Mouse (Mus musculus) layer of hippocampus, postnatal 25 days (tissue): ENCODE measurements around the gene Ralgps1. TPM values are rescaled to one million over a fixed set of nuclear protein-coding genes. Genes with fewer than 3 reads are reported as not detected.

ENCODE experiments used
- DNase-seq, 2 experiments: peaks; one replicate each; pipeline ENCODE4 v3.0.0; 2022; ENCODE audit warnings: mixed read lengths in 2 of 2, low spot score in 1 of 2; ENCODE audit errors: extremely low spot score in 1 of 2
- total RNA-seq, 2 experiments: library from RNA; stranded (reverse); gene quantifications; 2 replicates each; pipeline ENCODE4 v1.2.3; 2021

Gene Ralgps1
- total RNA-seq, 2 experiments from 2014 or later, result 53.9 to 63.2 TPM

DNA sequence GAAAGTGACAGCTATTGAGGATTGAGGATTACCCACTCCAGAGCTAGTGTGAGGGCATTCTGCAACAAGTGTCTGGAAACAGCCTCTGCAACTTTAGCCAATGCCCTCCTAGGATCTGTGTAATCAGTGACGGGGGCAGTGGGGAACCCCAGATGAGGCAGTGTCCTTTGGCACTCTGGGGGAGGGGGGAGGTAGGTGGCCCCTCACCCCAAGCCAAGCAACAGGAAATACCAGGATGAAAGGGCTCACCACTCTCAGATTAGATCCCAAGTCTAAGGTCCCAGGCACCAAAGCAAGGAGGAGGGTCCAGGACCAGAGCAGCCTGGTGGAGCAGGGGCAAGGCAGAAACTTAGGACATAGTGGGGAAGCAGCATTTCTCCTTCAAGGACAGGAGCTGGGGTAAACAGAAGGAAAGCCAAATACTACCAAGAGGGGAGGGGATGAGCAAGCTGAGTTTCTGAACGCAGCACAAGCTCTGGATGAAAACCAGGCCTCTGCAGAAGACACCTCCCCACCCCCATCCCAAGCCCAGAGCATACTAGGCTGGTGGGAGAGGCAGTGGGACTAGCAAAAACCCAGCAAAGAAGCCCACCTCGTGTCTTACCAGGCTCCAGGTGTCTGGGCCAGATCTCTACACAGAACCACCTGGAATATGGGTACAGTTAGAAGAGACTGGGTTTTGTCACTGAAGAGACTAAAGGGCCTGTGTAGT, 121.2 kb downstream of the Ralgps1 start:
- DNase-seq, result no peak

DNA sequence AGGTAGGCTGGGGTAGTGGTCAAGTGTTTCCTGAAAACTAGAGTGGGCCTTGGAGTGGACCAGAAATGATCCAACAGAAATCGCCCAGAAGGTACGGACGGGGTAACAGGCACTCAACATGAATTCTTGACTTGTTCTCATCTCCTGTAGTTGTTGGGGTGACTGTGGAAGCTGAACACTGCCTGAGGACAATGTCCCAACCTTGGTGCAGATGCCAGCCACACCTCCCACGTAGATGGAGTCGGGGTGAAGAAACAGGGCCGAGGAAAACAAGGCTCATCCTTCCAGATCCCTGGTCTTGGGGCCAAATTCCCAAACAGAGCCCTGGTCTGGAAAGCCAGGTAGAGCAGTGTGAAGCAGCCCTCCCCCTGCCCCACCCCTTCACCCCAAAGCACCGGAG, 122.7 kb downstream of the Ralgps1 start:
- no peak for DNase-seq

DNA sequence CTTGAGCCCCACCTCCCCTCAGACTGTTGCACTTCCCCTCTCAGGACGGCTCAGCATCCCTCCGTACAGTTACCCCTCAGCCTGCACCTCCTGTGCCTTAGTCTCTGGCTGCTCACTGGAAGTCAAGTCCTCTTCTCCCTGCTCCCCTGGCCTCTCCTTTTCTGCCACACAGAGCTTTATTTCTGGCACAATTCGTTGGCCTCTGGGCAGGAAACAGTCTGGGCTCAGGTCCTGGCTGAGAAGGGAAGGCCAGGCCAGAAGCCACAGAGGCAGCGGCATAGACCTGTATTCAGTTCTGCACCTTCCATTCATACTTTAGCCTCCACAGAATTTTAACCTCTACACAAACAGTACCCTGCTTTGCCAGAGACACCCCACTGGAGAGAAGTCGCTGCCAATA, 124.4 kb downstream of the Ralgps1 start:
- DNase-seq, result no peak

DNA sequence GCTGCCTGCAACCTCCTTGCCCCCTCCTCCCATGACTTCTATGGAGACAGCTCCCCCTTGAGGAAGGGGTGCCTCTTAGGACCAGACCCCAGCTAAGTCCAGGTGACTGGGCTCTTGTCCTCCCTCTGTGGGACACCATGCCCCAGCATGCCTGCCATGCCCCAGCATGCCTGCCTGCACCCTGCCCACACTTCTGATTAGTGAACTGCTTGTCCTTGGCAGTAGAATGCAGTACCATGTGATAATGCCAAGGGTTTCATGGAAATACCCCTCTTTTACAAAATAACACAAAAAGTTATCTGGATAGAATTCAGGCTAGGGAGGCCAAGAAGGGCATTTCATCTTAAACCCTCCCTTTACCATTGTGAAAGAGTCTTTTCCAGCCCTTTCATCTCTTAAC, 125.9 kb downstream of the Ralgps1 start:
- DNase-seq, result no peak

DNA sequence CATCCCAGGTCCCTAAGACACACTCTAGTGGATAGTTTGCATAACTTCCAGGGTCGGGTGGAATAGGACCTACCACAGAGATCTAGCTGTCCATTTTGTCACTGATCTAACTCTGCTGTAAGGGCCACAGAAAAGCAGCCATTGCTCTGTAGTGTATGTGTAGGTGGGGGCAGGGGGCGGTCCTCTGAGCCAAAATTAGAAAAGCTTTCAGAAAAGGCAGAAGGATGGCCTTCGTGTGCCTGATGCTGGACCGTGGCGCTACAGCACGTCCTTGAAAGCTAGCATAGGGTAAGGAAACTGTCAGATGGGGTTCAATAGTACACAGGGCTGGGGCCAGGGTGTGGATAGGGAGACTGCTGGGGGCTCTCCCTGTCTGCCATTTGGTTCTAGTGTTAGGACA, 126.4 kb downstream of the Ralgps1 start:
- DNase-seq, result no peak

DNA sequence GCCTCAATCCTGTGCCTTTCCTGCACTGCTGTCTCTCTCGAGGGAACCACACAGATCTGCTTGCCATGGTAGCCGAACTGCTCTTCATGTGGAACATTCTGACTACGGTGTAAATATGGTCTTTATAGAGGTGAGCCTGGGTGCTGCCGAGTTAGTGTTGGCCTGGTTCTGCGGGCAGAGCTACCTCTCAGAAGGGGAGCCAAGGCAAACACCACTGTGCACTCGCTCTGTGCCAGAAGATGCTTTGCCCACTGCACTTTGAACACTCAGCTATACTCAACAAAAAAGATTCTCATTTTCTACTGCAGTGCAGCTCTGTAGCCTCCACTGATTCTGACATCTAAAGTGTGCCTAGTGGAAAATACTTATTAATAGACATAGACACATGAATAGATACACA, 133.7 kb downstream of the Ralgps1 start:
- no peak for DNase-seq

DNA sequence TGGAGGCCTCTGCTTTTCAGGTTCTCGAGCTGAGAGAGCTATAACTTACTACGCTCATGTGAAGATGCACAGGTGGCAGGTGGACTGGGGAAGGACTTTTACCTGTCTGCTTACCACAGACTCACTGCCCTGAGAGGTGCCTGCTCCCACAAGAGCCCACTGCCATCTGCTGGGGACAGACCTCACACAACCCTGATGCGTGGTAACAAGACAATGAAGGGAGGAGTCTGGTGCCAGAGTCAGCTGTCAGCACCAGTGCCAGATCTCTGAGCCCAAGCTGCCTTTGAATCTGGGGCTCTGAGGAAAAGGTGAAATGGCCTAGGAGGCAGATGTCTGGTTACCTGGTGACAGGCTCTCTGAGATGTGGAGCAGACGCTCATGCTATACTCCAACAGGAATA, 136.4 kb downstream of the Ralgps1 start:
- no peak for DNase-seq

DNA sequence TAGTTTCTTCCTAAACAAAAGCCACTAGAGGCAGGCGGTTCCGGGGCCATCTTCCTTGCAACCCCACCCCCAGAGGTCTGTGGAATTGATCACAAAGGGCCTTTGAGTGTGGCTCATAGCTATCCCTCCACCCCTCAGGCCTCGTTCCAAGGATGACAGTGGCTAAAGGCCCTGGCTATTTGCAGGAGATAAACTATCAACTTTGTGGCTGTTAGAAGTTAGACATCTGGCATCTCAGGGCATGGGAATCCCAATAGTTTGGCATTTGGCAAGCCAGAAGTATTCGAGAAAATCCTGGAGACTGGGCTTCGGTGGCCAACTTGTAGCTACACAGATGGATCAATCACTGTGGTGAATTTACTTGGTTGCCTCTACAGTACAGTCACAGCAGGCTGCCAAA, 137.4 kb downstream of the Ralgps1 start:
- no peak for DNase-seq

DNA sequence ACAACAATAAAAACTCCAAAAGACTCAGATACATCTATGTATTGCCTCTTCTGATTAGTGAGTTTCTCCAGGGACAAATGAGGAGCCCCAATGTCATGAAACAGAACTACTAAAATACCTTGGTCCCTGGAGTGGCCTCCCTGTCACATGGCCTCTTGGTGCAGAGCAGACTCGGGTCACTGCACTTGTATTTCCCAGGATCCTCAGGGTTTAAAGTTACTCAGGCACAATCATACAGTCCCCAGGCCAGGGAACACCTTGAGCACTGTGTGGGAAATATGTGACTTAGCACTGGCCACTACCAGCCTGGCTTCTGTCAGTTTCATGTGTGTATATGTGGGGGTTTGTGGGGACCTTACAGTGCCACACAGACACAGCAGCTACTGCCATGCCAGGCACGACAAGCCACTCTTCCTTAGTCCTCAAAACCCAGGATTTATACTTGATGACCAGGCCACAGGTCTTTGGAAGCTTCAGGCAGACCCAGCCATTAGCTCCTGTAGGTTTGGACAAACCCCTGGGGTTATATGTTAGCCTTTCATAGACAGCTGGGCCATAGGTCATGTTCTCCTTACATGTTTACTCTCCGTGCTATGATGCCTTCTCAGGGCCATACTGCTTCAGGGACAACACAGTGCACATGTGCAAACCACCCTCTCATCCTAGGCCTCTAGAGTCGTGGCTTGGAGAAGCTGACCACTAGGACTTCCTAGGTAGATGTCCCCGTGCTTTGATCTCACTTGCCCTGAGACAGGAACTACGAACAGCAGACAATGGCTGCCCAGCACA, 138.3 kb downstream of the Ralgps1 start:
- no peak for DNase-seq

DNA sequence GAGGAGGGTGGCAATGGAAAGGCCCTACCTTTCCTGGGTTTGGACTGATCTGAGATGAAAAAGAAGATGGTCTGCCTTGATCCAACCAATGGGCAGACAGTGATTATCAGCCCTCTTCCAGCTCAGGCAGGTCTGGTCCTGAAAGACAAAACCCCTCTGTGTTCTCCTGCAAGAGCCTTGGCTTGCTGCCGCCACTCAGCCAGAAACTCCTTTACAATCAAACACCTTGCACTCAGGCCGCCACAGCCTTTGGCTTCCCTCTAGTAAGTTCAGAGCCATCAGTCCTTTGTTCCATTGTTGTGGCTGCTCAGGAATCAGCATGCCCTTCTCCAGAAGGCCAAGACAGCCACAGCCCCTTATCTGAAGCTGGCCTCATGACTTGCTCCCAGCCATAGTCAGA, 139.5 kb downstream of the Ralgps1 start:
- DNase-seq, result no peak

DNA sequence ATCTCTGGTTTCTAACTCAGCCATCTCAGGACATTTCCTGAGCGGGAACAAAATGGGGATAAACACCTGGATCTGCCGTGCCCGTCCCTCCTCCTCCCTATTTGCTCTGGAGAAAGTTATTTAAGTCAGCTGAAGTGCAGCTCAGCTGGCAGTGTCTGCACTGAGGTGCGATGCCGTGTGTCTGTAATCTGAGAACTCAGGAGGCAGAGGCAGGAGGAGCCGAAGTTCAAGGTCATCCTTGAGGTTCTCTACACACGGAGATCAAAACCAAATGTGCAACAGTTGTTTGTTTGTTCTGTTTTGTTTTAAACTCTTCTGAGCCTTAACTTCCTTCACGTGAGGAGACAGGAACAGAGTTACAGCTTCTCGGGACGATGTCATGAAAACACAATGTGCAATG, 140.6 kb downstream of the Ralgps1 start:
- no peak for DNase-seq

DNA sequence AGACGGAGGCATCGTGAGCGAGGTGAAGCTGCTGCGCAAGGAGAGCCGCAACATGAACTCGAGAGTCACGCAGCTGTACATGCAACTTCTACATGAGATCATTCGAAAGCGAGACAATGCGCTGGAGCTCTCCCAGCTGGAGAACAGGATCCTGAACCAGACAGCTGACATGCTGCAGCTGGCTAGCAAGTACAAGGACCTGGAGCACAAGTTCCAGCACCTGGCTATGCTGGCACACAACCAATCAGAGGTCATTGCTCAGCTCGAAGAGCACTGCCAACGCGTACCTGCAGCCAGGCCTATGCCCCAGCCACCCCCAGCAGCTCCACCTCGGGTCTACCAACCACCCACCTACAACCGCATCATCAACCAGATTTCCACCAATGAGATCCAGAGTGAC, 142.7 kb downstream of the Ralgps1 start:
- no peak for DNase-seq

DNA sequence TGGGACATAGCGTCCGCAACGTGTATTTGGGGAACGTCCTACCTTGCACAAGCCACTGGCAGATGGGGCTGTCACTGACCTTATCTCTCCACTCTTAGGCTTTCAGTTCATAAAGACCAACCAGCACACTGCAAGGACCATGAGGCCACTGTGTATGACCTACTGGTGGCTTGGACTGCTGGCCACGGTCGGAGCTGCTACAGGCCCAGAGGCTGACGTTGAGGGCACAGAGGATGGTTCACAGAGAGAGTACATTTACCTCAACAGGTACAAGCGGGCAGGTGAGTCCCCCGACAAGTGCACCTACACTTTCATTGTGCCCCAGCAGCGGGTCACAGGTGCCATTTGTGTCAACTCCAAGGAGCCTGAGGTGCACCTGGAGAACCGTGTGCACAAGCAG, 143.2 kb downstream of the Ralgps1 start:
- DNase-seq, result no peak

DNA sequence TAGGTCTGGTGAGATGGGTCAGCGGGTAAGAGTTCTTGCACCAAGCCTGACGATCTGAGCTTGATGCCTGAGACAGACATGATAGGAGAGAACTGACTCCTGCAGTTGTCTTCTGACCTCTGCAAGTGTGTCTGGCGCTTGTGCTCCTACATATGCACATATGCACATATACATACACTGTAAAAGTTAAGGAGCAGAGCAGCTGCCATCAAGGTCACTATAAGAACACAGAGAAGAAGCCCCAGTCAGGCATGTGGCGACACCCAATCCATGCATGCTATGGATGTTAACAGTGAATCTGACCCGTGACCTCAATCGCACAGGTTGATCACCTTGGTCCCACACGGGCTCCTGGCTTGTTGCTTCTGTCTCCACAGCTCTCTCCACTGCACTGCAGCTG, 145.4 kb downstream of the Ralgps1 start:
- no peak for DNase-seq

DNA sequence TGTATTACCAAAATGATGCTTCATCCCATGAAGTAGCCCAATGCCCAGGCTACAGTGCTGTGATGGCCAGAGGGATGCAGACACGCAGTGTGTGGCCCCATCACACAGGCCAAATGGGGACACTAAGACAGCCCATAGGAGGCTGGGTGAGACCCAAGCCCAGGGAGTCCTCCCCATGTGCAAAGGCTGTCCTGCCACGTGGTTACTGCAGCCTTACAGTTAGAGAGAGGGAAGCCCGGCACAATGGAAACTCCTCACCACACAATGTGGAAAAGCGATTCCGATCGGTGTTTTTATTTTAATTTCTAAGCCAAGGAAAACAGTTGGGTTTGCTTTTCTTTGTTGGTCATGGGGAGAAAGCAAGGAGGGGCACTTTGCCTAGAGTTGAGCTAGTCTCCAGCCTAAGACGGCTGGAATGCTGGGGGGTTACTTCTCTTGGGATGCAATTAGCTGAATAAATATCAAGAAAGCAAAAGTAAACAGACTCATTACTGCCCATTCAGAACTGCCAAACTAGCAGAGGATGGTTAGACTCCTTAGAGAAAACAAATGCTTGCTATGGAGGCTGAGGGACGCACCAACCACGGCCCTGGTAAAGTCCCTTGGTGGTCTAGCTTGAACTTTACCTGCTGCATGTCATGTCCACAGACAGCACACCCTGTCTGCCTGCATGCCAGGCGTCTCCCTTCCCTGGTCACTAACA, 147.5 kb downstream of the Ralgps1 start:
- DNase-seq, result no peak

DNA sequence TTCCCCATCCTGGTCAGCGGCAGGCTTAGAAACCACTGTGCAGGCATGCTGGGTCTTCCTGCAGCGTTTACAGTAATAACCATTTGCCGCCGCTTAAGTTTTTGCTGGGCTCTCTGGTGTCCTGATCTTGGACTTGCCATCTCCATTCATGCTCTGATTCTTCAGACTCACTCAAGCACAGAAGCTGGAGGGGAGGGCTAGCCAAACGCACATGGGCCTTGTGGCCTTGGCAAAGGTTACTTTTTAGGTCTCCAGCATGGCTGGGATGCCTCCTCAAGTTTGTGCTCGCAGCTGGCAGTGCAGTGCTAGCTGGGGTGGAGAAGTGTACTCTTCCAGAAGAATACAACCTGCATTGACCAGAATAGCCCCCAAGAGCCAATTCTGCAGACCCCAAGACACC, 148.8 kb downstream of the Ralgps1 start:
- no peak for DNase-seq

DNA sequence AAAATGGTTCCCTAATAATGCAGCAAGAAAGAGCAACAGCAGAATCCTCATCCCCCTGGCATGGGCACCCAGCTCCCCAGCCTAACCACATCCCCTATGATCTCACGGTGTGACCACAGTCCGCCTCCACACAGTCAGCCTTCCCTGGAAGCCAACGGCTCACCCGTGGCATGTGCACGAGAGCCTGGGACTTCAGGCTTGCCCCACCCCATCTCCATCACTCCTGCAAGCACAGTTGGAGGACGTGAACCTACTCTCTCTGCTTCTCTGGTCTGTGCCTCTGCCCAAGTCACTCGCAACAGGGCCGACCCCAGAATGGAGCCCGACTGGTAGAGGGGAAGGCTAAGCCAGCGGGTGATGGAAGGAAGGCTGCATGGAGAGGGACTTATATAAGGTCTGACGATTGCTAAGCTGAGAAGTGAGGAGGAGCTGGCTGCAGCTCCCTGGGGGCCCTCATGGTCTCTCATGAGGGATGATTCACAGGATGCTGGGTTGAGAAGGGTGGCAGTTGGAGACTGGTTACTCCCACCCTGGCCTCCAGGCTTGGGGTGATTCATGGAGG, 149.9 kb downstream of the Ralgps1 start:
- no peak for DNase-seq

DNA sequence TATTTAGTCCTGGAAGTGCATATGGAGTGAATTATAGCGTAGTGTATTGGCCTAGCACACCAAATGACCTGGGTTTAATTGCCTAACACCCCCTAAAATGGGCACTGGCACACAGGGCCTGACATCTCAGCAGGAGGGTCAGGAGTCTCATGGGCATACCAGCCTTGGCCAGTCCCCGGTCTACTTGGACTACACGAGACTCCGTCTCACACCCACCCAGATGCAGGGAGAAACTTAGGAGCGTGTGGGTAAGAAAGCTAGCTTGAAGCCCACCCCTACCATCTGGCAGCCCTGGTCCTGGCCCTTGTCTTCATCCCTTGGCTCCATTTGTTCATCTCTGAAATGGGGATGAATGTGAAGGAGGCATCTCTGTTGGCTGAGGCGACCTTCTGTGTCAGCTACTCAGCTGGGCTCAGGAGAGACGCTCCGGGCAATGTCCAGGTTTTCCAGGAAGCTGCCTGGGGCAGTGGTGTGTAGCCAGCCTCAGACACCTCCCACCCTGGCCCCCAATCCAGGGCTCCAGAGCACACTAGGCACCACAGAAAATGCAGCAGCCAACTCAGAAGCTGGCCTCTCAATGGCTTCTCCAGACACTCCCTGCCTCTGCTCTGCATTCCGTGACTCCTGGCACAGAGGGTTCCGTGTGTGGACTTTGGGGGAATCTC, 150.5 kb downstream of the Ralgps1 start:
- no peak for DNase-seq

DNA sequence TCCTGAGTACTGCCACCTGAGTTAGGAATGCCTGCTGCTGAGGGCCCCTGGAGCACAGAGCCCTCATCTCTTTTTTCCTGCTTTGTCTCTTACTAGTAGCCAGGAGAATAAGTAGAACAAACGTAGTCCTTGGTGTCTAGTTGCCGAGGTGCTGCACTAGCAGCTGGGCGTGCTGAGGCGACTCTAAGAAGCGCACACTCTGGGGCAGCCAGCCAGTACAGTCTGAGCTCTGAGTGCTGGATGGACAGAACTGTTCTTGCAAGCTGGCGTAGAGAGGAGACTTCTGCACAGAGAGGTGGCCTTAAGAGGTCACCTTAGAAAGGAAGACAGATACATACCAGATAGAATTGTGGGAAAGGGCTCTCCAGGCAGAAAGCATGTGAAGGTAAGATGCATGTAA, 151.0 kb downstream of the Ralgps1 start:
- no peak for DNase-seq

DNA sequence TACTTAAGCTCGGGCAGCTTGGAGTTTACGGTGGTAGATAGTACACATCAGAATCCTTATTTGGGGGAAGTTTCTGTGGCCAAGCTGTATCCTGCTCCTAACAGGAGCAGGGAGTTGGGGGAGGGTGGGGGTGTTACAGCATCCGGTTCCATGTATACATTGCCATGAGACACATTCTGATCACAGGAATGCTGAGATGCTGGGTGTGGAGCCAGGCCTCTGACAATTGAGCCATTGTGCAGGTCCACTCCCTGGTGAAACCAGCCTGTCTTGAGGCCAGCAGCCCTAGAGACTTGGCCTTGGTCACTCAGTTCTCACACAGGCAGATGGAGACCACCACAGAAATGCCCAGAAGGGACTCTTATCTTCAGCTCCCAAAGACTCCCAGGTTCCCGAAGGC, 151.6 kb downstream of the Ralgps1 start:
- DNase-seq, result no peak
